Mouse (Mus musculus) large intestine, adult 2 months (tissue): ENCODE measurements around the gene Cpxm1. TPM values are rescaled to one million over a fixed set of nuclear protein-coding genes. Genes with fewer than 3 reads are reported as not detected.
A peak's percentile ranks its signal among the peaks of the same experiment; 100 is the strongest.

ENCODE experiments used
- DNase-seq: peaks from one replicate; pipeline ENCODE4 v3.0.0-alpha.2; 2012; ENCODE audit warnings: low read depth, low spot score
- WGBS: fragments of 180-500 bp; shearing (Covaris S2); methylation state at CpG from one replicate; pipeline ENCODE4 v1.1.7; 2018; 5-methylcytosine and 5-hydroxymethylcytosine counted together
- polyA plus RNA-seq: library from polyadenylated mRNA; depleted of rRNA; stranded (reverse); fragments of >200 nt; gene quantifications from 2 replicates; pipeline ENCODE4 v1.2.3, GENCODE M21; 2012; rRNA removed

Gene Cpxm1
- polyA plus RNA-seq, result 3.4 and 4.2 TPM in 2 replicates

DNA sequence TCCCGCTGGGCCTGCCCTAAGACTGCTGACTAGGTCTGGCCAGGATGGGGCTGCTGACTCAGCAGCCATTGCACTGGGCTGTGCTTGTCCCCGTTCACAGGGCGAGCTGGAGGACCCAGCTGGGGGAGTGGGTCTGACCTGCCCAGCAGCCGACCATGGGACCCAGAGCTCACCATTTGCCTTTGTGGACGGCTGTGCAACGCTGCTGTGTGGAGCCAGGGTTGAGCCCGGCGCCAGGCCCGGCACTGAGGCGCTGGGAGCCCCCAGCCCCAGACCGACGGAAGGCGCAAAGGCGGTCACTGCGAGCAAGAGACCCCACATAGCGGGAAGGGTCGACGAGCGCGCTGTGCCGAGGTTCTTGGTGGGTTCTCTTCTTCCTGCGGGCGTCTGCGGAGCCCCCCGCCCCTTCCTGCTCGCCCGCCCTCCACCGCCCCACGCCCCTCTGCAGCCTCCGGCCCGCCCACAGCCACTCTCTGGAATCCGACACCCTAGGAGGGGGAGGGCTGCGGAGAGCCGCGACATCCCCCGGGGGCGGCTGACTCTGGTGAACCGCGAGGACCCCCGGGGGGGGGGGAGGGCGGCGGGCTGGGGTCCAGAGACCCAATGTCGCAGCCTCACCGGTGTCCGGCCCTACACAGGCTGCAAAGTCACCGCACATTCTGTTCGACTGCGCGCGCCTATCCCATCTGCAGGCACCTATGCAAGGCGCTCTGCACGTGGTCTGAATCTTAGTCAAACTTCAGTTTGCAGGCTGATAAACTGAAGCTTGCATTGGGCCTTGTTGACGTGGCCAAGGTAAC lies at the start of gene Cpxm1:
Cpxm1 (minus strand) TSS at position 389 of the 800 bp plus-strand sequence.
- DNase-seq, result no peak
- WGBS, result 3% methylated on average over 53 of the region's 53 CpGs

GRCm38 (mm10) chr2:130442162-130442561 lies 44.8 kb upstream of the Cpxm1 start:
- no peak for DNase-seq
- 89% methylated on average over 10 of the region's 10 CpGs for WGBS

DNA sequence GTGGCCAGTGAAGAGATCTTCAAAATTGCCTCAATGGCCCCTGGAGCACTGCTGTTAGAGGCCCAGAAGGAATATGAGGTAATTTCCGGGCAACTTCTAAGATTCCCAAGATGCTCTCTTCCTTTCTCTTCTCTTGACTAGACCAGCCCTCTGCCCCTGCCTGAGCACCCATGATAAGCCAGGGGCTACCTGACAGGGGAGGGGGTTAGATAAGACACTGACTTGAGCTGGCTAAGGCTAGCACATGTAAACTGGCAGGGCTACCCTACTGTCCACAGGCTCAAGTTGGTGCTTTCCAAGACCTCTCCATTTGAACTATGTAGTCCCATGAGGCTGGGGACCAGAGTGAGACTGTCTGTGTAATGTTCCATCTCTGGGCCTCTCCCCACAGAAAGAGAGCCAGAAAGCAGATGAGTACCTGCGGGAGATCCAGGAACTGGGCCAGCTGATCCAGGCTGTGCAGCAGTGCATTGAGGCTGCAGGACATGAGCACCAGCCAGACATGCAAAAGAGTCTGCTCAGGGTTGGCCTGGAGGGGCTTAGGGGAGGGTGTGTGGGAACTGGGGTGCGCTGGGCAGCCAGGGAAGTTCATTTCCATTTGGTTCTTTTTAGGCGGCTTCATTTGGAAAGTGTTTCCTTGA lies 42.6 kb upstream of the Cpxm1 start:
- 83% methylated on average over 4 of the region's 4 CpGs for WGBS
- DNase-seq, result no peak

- no peak for DNase-seq
- WGBS, result 76% methylated on average over 3 of the region's 3 CpGs
These were observed 41.5 kb upstream of the Cpxm1 start for GRCm38 (mm10) chr2:130438861-130439260.

DNA sequence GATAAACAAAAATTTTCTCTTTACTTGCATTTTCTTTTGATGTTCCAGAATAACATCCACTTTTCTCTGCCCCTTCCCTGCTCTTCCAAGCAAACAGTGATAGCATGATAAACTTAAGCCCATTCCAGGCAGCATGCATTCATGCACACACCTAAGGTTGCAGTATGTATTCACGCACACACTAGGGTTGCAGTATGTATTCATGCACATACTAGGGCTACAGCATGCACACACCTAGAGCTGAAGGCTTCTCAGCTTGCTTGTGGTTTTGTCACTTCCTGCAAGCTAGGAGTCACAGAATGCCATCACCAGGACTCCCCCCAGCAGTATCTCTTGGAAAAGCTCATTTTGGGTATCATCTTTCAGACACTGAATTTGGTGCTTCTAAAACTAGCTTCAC lies 39.4 kb upstream of the Cpxm1 start:
- WGBS, result 100% methylated on average over 1 of the region's 1 CpGs
- no peak for DNase-seq

DNA sequence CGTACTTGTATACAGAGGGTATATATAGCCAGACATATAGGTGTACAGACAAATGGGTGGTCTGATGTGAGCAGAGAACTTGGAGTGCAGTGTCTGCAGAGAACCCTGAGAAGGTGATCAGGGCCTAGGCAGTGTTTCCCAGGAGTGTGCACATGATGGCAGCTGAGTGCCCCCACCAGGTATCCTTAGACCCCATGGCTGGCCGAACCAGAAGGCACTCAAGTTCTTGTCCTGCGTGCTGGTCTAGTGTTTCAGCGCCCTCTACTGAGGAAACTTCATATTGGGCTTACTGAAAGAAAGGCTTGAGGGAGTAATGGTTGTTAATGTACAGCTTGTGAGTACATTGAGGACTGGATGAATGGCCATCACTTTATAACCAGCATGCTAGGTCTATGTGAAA lies 35.8 kb upstream of the Cpxm1 start:
- 13% methylated on average over 4 of the region's 4 CpGs for WGBS
- DNase-seq, result no peak

DNA sequence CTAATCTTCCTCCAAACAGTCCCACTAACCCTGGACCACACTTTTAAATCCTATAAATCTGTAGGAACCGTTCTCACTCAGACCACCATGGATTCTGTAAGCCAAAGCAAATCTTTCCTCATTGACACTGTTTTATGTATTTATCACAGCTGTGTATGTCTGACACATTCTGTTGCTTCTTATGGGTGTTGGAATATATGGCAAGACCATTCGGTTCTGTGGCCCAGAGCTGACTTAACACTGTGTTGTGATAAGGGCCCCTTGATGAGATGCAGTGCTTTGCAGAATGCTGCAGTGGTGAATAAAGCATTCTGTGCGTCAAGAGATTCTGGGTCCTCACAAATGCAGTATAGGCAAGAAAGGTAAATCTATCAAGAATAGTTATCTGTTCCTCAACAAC lies 34.8 kb upstream of the Cpxm1 start:
- no peak for DNase-seq
- WGBS, result 82% methylated on average over 3 of the region's 3 CpGs

DNA sequence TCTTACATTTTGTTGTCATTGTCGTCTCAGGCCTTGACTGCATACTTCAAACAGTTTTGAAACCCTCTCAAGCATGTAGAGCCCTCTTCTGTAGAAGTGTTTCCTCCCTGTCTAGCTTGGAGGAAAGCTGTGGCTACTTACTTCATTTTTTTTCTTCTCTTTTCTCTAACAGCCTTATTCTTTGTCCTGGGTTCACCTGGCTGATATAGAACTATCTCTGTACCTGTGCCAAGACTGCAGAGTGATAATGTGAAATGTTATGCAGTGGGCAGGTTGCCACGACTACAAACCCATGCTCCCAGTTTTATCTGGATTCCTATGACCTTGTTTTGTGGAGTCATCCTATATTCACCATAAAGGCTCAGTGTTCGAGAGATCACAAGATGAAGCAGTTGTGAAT lies 33.1 kb upstream of the Cpxm1 start:
- 31% methylated on average over 3 of the region's 3 CpGs for WGBS
- DNase-seq, result no peak

DNA sequence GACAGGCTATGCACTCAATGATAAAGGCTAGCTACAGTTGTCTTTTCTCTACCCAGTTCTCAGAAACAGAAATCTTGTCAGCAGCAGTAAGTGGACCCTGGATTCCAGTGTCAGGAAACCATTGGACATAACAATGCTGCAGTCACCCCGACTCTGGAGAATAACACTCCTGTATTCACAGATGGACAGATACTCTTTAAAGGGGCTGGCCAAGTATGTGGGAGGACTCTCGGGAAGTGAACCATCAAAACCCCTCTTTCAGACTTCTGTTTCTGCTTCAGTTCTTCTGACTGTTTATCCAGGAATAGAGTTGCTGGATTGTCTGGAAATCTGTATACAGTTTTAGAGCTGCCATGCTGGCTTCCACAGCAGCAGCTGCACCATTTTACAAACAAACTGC lies 32.5 kb upstream of the Cpxm1 start:
- WGBS, result 62% methylated on average over 2 of the region's 2 CpGs
- DNase-seq, result no peak

DNA sequence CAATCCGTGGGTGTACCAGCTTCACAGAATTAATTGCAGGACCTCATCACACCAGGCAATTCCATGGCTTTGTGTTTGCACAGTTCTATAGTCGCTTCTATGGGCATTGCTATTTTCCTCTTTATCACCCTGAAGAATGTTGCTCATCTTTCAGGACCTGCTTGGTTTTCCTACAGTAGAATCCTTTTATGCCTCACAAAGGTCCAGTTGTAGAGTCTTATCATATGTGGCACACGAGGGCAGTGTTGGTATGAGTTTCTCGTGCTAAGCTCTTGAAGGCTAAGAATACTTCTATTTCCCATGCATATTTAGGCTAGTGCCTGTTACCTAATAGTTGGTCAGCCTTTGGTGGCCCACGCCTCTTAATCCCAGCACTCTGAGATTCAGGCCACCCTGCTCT lies 27.7 kb upstream of the Cpxm1 start:
- 18% methylated on average over 5 of the region's 5 CpGs for WGBS
- no peak for DNase-seq

GRCm38 (mm10) chr2:130424126-130424853 lies 26.9 kb upstream of the Cpxm1 start, which contains the start of the genes Vps16 and Pced1a:
Vps16 (plus strand) TSS chr2:130424339.
Pced1a (minus strand) TSS chr2:130424701.
- under 1% methylated on average over 58 of the region's 58 CpGs for WGBS
- peak; percentile 80 for DNase-seq

DNA sequence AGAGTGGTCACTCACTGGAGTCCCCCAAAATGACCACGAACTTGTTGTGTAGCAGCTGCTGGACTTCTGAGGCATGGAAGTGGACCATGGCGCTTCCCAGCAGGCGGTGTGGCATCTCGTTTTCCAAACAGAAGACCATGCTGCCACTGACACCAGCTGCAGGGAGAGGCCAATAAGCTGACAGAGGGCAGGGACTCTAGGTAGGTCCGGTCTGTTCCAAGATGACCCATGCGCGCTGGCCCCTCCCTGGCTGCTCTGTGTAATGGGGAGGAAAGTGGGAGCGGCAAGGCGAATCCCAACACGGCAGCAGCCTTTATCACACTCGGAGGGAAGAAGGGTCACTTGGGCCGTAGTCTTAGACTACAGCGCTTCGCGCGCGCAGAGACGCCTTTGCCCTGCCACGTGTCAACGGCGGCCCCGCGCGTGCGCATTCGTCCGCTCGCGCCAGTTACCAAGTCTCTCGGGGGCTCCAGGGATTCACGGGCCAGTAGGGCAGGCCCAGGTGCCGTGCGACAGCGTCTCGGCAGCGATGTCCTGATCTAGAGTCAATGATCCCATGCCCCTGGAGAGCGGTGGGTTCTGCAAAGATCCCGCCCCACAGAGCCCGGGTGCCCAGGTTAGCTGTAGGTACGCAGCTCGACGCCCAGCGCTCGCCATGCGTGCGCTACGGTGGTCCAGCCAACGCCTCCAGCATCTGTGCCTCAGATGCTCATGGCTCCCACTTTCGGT lies 26.2 kb upstream of the Cpxm1 start:
- no peak for DNase-seq
- 15% methylated on average over 49 of the region's 49 CpGs for WGBS

DNA sequence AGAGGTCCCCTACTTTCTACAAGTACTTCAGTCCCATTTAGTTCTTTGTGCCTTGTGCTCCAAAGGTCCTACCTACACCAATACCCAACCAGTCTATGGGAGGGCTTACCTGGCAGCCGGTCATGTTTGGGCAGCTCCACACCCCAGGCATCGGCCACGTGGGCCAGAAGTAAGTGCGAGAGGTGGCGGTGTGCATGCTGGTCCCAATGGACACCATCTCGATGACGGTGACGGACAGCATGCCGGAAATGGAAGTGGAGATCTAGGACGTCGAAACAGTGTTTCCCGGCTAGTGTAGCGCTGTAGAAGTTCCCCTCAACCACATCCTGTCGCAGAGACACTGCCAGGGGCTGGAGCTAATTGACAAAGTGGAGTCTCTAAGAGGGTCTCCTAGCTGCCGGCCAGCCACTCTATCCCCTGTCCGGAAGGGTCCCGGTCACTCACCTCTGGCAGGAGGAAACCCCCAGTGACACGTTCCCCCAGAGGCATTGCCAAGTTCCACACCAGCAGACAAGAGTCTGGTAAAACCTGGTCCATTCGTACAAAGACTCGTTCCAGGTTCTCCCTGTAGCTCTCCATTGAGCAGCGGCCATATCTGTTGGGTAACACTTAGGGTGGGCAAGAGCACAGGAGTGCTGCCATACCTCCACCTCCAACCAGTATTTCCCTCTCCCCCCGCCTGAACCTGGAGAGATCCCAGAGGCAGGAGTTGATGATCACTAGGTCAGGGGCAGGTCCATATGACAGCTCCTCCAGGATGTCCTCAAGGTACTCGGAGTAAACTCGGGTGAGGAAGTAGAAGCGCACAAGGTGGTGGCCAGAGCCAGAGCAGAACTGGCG lies 24.6 kb upstream of the Cpxm1 start:
- WGBS, result 96% methylated on average over 26 of the region's 26 CpGs

DNA sequence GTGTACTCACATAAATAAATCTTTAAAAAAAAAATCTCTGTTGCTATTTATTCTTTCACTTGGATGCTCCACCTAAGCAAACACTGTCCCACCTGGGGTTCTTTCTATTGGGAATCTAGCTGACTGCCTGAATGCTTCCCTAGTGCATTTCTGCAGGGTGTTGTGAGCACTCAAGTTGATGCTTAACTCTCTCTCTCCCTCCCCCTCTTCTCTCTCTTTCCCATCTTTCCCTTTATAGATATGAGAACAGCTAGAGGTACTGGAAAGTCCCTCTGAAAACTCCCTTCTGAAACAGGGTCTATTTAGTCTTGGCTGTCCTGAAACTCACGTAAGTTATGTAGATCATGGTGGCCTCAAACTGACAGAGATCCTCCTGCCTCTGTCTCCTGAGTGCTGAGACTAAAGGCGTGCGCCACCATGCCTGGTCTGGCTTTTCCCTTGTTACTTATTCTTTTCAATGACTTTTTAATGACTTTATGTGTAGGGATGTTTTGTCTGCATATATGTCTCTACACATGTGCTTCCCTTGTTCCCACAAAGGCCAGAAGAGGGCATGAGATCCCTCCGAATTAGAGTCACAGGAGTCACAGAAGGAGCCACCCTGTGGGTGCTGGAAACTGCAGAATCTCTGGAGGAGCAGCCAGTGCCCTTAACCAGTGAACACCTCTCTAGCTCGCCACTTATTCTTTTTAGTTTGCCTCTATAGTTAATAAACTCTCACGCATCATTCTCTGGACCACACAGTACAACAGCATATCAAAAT lies 16.9 kb upstream of the Cpxm1 start:
- WGBS, result 67% methylated on average over 6 of the region's 6 CpGs
- no peak for DNase-seq

More for the DNA sequence above, 24.6 kb upstream of the Cpxm1 start:
- DNase-seq, result no peak

DNA sequence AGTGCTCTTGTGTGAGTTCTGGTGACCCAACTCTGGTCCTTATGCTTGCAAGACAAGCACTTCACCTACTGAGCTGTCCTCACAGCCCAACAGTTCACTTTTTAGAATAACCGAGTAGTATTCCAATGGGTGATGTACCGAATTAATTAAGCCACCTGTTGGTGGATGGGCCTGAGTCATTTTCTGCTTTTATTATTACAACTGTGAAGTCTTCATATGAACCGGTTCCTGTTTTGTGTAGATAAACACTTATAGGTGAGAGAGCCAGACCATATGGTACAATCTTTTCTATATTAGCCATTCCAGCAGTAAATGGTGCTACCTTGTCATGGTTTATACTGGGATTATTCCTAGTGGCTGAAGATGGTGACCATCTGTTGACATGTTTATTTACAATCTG lies 15.4 kb upstream of the Cpxm1 start:
- DNase-seq, result no peak
- WGBS, result 76% methylated on average over 3 of the region's 3 CpGs

DNA sequence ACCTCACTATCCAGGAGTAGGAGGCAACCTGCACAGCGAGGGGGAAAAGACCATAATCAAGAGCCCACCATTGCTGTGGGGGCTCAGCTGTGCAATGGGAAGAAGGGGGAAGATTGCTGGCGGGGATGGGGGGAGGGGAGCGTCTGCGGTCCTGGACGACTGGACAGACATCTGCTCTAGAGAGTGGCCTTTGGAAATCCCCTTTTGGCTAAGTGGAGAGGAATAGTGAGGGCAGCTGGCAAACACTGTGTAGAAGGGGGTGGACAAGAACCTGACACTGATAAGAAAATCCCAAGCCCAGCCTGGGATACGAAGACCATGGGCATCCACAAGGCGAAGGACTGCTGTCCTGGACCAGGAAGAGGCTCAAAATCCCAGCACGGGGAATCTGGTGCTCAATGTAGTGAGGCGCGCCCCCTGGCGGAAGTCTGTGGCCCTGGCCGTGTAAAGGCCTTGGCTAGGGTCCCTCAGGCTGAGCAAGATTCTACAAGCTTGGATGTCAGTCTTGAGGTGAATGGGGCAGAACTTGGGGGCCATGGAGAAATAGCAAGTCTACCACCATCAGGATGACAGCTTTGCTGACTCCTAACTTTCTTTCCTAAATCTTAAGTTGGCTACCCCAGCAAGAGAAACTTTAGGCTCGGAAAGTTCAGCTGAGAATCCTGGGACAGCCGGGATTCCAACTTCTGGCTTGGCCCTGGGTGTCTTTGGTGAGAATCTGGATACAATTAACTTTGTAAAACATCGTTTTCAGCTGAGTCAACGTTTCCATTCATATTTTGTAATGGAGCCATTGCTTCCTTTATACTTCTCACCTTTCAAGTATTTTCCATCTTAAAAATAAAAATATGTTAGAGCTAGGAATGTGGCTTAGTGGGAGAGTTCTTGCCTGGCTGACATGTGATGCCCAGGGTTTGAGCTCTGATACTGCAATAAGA lies 14.5 kb upstream of the Cpxm1 start:
- WGBS, result 34% methylated on average over 16 of the region's 16 CpGs
- peak; percentile 27 for DNase-seq

DNA sequence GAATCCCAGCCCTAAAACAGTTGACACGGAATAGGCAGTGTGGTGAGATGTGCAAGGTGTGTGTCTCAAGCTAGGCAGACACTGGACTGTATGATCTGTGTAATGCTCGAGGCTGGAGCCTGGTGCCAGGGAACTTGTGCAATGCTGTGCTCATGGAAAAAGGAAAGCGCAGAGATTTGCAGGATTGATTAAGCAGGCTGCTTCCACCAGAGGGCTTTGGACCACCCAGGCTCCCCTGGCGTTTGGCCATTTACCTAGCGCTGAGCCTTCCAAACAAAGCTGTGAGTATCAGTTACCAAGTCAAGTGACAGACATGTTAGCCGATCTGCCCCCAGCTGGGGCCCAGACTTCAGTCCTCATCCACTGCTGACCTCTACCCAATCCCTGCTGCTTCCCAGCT lies 10.8 kb upstream of the Cpxm1 start:
- 27% methylated on average over 6 of the region's 6 CpGs for WGBS
- DNase-seq, result no peak
